Mouse (Mus musculus) thymus, postnatal 10 days (tissue): ENCODE data around the gene Wdr4.

ENCODE experiments used
- DNase-seq, 2 experiments: peaks; one replicate each; pipeline ENCODE4 v3.0.0; 2021; ENCODE audit warnings: low spot score in 2 of 2

The Wdr4 gene

GRCm38 (mm10) chr17:31497726-31498125 lies 22.1 kb downstream of the Wdr4 start:
- DNase-seq: no peak

DNA sequence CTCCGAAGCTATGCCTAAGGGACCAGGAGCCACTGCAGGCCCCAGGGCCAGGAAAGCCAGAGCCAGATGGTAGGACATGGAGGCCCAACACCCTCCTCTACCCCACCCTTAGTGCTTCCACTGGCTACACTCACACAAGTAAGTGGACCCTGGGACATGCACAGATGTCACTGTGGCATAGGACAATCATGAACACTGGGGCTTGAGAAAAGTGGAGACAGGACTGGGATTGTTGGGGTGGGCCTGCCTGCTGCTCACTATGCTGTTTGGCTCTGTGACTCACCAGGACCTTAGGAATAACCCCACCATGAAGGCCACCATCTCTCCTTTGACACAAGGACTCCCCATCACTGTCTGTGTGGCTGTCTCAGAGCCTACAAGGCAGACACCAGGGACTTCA lies 24.8 kb downstream of the Wdr4 start:
- DNase-seq: no peak

DNA sequence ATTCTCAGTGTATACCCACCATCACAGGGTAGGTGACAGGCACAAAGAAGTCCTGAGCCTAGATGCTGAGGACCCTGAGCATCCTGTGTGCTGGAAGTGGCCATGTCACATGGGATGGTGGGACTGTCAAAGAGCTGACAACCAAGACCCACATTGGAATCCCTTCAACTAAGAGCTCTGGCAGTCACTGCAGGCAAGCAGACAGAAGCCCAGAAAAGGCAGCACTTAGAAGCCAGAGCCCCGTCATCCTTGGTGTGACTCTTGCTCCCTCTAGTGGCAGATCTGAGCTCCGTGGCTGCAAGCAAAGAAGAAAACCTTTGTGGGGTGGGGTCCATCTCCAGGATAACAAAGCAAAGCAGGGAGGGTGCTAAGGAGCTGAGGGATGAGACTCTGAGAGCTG lies 27.4 kb downstream of the Wdr4 start:
- peak; percentile 38 to 82 for DNase-seq

DNA sequence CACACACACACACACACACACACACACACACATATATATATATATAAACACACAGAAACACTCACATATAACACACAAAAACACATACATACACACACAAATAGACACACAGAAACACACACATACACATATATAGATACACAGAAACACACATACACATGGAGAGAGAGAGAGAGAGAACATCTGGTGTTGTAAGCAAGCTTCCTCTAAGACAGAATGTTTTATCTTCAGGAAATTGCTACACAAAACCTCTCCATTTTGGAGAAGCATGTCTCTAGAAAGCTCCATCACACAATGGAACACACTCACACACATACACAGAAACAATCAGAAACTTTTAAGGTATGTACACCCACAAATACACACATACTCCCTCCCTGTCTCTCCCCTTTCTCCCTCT lies 28.4 kb downstream of the Wdr4 start:
- no peak for DNase-seq

DNA sequence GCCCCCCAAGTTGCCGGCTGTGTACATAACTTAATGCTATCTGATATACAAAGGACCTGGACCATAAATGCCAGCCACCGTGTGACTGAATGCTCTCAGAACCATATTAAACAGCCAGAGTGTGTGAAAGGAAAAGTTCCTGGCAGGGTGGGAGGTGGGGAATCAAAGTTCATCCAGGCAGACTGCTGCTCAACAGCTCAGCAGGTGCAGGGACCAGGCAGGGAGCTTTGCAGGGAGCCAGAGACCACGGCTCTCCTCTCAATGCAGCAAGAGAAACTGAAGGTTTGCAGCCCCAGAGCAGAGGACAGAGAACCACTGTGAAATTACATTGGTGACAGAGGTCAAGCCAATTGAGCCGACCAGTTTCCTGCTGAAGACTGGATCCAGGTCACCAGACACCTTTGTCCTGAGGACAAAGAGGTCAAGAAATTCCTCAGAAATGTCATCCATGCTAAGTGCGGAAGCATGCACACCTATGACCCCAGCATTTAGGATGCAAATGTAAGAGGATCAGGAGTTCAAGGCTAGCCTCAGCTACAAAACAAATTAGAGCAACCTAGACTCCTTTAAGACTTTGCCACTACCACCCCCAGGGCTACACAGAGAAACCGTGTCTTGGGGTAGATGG lies 32.2 kb downstream of the Wdr4 start:
- DNase-seq: no peak

GRCm38 (mm10) chr17:31486616-31487198 lies 33.1 kb downstream of the Wdr4 start:
- no peak for DNase-seq

DNA sequence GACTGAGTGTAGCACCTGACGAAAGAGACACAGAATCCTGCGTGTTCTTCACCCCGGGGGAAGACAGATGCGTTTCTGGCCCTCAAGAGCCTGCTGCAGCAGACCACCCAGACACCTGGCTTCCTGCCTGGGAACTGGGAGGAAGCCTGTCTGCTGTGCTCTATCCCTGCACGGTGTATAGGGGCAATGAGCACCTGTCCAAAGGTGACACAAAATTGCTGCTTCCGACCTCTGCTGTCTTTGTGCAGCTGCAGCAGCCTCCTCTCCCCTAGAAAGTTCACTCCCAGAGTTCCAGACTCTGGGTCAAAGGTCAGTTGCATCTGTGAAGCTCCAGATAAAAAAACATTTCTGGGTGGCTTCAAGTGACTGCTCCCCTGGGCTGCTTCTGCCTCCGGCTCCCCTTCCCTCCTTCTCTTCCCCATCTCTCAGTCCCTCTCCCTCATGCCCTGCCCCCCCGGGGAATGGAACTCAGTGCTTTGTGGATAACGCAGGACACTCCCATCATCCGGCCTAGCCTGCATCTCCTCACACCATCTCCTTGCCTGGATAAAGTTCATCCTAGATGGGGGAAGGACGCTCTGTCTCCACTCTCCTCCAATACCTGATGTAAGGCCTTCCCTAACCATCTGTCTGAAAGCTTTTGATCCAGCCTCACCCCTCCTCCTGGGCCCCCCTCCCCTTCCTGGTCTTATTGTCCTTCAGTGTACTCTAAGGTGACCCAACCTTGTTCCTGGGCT lies 40.5 kb downstream of the Wdr4 start:
- DNase-seq: no peak

GRCm38 (mm10) chr17:31478606-31479005 lies 41.2 kb downstream of the Wdr4 start:
- DNase-seq: no peak

GRCm38 (mm10) chr17:31474388-31474787 lies 45.4 kb downstream of the Wdr4 start:
- no peak for DNase-seq

GRCm38 (mm10) chr17:31470766-31471418 lies 48.9 kb downstream of the Wdr4 start:
- DNase-seq: no peak

DNA sequence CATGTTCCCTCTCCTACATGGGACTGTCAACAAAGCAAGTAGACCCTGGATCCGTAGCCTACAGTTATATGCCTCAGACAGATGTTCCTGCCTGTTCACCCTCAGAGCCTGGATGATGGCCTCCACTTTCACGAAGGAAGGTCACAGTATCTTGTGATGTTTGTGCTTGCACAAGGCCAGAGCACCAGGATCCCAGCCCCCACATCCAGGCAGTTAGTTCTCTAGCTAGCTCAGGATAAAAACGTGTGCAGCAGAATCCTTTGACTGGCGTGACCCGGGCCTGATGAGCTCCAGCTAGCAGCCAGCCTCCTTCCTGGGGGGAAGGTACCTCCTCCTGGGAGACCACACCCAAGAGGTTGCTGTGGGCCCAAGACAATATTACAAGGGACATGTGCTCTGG lies 51.3 kb downstream of the Wdr4 start:
- no peak for DNase-seq

- no peak for DNase-seq
Measured at GRCm38 (mm10) chr17:31466854-31467253, 52.9 kb downstream of the Wdr4 start.

DNA sequence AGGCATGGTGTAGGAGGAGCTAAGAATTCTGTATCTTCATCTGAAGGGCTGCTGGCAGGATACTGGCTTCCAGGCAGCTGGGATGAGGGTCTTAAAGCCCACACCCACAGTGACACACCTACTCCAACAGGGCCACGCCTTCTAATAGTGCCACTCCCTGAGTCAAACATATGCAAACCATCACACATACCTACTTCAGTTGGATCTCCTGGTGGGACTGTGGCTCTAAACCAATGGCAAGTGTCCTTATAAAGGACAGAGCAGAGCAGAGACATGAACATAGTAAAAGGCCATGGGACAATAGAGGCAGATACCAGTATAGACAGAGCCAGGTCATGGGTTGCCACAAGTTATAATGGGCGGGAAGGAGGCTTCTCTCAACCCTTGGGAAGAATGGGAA lies 57.3 kb downstream of the Wdr4 start:
- DNase-seq: no peak

DNA sequence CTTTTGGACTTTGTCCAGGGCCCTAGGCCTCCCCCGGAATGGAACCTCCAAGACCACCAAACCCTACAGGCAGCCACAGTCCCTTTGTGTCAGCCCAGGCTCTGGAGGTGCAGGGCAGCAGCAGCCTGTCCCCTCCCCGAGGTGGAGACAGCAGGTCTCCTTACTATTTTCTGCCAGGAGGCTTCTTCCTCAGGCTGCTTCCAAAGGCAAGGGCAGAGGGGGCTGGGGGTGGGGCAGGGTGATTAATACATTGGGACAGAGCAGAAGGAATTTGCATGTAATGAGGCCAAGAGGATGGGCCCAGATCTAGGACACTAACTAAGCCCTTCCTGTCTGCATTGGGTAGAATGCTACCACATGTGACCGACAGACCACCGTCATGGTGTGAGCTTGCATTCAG lies 59.4 kb downstream of the Wdr4 start:
- no peak for DNase-seq

DNA sequence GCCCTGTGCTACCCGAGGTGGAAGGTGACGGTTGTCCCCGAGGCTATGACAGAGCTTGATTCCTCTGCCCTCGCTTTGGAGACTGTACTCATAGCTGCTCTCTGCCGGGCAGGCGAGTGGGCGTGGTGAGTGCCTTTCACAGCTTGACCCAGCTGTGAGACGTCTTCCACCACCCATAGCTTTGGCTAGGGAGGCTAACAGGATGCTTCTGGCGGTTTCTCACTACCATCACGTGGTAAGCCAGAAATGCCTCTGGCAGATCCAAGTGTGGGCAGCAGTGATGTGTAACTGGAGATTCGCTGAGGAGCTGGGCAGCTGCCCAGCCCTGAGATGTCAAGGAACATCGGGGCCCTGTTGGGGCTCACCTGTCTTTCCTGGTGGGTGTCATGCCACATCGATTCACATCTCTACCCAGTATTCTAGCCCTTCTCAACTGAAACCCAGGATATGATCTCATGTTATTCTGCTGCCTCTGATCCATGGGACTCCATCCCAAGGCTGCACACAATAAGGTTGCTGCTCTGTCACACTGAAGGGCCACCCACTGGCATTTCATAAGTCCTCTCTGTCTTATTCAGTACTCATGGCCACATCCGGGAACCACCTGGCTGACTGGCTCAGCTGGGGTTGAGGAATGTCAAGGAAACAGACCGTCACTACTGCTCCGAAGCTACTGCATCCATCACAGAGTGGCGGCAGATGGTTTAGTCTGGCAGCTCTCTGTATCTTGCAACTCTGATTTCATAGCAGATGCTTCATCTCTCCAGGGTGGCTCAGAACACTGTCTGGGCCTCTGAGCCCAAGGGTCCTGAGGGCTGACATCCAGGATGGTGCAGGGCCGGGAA lies 62.8 kb downstream of the Wdr4 start:
- no peak for DNase-seq

GRCm38 (mm10) chr17:31454056-31454455 lies 65.7 kb downstream of the Wdr4 start:
- DNase-seq: no peak

- DNase-seq: no peak
Measured at GRCm38 (mm10) chr17:31453476-31453875, 66.3 kb downstream of the Wdr4 start.

GRCm38 (mm10) chr17:31452816-31453215 lies 67.0 kb downstream of the Wdr4 start:
- no peak for DNase-seq

GRCm38 (mm10) chr17:31451179-31451708 lies 68.5 kb downstream of the Wdr4 start:
- no peak for DNase-seq

GRCm38 (mm10) chr17:31450206-31450605 lies 69.6 kb downstream of the Wdr4 start:
- no peak for DNase-seq

GRCm38 (mm10) chr17:31448519-31448918 lies 71.3 kb downstream of the Wdr4 start:
- no peak for DNase-seq

DNA sequence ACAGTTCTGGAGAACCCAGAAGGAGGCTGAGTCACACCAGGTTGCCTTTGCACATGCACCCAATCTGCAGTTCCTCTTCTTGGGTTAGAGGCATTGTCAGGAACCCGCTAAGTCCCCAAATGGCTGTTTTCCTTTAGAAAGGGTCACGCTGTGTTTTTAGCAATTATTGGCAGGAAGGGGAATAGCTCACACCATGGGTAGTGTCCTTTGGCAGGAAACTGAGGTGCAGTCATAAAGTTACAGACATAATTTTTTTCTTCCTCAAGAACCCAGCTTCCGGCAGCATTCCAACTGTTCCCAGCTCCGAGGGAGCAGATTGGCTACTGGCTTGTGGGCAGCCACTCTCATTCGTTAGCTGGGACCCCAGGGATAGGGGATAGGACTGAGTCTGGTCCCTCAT lies 72.0 kb downstream of the Wdr4 start:
- DNase-seq: no peak
